Mouse (Mus musculus) adrenal gland, adult 18-20 months (tissue): ENCODE measurements around the gene Vdac2. TPM values are rescaled to one million over a fixed set of nuclear protein-coding genes. Genes with fewer than 3 reads are reported as not detected.

Source experiments
- DNase-seq, 2 experiments: peaks; one replicate each; pipeline ENCODE4 v3.0.0; 2021 to 2022; ENCODE audit warnings: low spot score in 2 of 2
- total RNA-seq, 2 experiments: library from RNA; stranded (reverse); gene quantifications; 1 replicate in 1 of 2; 2 replicates in 1 of 2; pipeline ENCODE4 v1.2.3; 2021

Vdac2 gene
- total RNA-seq, 2 experiments from 2014 or later, result 205 to 245 TPM

DNA sequence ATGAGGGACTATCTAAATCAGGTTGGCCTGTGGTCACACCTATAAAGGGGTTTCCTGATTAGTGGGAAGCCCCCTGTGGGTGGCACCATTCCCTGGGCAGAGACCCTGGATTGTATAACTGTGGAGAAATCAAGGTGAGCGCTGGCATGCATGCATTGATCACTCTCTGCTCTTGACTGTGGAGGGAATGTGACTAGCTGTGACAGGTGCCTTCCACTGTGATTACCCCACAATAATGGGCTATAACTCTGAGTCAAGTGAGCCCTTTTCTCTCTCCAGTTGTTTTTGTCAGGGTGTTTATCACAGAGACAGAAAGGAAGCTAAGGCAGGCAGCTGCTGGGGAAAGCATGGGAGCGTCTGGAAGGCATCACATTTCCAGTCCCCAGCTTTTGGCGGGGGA, 8.8 kb upstream of the Vdac2 start:
- no peak for DNase-seq

DNA sequence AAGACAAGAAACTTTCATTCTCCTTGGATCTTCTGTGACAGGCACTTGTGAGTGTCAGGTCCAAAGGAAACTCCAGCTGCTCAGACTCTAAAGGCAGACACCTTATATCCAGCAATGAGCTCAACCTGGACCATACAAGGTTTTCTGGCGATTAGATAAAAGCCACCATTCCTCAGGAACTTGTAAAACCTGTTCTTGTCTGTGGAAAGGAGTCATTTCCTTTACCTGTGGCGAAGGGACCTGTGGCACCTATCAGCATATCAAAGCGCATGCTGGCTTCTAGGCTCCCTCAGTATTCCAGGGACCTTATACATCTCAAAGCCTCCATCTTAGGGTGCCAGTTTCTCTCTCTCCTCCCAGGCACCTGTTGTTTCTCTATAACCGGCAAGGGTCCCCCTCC, 7.6 kb upstream of the Vdac2 start:
- no peak for DNase-seq

DNA sequence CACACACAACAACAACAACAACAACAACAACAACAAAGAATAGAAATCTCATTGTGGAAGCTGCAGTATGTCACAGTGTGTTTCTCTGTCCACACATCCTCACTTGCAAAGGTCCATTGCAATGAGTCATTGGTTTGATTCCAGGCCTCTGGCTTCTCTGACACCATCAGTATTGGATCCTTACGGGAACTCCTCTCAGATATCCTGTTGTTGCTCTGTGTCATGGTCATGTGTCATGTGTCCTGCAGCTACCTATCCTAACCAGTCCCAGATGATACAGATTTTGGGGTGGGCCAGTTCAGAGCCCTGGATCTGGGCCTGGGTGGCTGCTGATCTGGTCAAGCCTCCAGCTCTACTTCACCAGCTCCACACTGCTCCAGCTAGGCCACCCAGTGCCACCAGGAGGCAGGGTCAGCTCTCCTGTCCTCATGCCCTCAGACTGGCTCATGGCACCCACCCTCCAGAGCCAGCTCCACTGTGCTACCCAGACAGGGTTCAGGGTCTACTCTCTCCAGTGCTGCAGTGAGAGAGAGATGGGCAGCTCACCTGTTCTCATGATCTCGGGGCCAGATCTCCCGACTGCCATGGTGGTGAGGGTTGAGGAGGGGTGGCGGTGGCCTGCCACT, 4.0 kb upstream of the Vdac2 start:
- DNase-seq, result no peak

DNA sequence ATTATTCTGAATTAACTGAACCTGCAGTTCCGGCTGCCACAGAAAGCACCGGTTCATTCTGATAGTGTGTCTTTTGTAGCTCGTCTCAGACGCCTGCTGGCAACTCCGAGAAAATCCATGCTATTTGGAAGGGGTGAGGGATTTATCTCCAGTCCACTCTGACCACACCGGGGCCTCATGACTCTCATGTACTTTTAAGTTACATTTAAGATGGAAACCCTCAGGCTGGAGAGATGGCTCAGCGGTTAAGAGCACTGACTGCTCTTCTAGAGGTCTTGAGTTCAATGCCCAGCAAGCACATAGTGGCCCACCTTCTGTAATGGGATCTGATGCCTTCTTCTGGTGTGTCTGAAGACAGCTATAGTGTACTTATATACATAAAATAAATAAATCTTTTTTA, 2.7 kb upstream of the Vdac2 start:
- no peak for DNase-seq

DNA sequence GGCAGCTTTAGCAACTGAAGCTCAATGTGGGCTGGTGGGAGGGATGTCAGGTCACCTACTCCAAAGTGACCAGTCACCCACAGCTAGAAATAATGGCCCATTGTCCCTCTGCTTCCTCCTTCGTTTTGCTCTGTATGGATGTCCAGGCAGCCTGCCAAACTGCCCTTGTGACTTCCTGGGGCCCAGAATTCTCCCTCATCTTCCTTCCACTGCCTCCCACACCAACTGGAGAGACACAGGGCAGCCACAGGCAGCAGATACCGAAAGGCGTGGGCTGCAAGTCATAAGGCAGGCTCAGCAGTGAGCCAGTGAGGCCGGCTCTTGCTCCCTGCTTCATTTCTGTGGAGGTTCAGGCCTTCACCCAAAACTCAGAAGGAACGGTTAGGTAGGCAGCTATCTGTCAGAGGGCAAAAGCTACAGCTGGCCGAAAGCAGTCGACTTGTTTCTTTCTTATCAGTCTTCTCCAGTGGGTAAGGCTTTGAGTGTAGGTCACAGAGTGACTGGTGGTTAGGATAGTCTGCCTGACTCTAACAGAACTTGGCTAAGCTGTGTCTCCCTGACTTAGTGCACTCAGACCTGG, 2.2 kb upstream of the Vdac2 start:
- peak; percentile 55 to 72 for DNase-seq

DNA sequence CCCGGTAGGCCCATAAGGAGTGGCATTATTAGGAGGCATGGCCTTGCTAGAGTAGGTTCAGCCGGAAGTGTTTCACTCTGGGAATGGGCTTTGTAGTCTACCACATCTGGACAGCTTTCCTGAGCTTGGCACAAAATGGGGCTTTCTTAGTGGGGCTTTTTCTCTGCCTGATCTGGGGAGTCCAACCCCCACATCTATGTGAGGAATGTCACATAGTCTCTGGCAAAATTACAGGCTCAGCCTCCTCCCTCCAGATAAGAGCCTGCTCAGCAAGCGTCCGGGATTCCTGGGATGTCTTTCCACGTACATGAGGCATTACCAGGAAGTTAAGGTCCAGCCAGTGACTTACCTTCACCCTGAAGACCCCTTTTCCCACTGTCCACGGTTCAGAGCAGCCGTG, 1.1 kb upstream of the Vdac2 start:
- no peak for DNase-seq

DNA sequence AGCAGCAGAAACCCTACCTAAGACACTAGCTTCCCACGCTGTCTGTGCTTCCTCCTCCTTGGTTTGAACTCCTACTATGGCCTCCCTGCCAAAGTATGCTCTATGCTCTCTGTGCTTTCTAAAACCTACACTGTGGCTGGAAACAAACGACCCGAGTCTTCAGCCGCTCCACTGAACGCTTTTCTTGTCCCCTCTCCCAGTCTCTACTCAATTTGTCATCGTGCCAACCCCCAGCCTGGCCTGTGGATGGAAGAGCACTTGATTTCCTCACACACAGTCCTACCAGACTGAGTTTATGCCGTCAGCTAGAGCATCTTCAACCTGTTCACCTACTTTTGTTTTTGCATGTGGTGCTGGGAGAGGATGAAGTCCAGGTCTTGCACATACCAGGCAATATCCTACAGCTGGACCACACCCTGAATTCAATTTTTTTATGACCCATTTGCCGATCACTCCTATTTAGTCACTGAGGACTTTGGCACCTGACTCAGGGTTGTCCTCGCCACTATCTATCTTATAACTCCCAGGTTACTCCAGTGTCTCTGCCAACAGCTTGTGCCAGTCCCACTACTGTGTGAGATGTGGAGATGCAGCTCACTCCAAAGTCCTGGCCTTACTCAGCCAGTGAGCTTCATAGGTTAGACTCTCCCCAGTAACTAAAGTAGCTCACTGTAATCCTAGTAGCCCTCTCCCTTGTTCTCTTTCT, 901 bp downstream of the Vdac2 start:
- DNase-seq, result no peak

DNA sequence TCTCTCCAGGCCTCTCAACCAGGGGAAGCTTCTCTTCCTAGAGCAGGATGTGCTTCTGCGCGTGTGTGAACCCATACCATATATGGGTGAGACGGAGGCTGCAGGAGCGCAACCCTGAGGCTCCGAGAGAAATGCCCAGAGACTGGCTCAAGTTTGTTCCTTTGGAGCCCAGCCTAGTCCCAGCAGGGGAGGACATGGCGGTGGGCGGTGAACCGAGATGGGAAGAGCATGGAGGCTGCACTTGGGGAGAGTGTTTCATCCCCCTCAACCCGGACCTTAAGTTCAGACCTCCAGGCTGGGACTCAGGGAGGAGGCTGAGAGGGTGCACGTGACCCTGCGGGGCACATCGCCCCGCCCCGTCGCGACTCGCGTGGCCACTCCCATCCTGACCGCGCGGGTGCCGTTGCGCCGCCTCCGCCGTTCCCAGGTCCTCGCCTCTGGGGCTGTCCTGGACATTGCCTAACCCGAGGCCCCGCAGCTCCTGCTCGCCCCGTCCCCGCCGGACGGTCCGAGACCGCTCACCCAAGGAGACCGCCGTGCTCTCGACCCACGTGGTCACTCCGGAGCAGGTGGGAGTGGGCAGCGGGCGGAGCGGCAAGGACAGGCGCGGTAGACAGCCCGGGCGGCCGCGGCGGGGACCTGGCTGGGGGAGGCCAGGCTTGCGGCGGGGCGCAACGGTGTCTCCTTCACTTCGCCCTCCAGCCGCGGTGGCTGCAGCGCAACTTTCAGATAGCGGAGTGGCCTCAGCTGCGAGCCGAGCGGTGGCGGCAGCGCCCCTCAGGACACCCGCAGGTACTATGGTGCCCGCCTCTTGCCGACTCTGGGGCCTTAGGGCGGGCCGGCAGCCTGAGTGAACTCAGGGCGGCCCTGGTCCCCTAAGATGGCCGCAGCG, 6.1 kb downstream of the Vdac2 start:
- peak; percentile 96 to 97 for DNase-seq

DNA sequence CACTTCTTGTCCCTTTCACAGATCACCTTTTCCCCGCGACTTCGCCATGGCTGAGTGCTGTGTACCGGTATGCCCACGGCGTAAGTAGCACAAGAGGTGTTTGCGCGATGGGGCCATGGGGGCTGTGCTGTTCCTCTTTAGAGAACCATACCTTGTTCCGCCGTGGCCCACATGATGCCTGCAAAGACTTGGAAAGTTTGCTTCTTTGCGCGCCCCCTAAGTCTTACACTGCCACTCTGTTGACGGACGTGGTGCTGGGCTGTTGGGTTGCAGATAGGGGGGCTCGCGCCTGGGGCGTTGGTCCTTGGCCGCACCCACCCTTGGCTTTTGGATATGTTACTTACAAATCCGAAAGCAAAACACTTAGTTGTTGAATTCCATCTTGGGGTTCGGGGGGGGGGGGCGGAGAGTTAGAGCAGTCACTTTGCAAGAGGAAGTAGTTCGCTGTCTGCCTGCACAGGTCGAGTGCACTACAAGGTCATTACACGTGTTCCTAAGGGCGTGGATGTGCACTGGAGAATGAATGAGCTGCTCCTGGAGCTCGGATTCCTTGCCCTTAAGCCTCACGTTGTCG, 6.9 kb downstream of the Vdac2 start:
- DNase-seq, result no peak

DNA sequence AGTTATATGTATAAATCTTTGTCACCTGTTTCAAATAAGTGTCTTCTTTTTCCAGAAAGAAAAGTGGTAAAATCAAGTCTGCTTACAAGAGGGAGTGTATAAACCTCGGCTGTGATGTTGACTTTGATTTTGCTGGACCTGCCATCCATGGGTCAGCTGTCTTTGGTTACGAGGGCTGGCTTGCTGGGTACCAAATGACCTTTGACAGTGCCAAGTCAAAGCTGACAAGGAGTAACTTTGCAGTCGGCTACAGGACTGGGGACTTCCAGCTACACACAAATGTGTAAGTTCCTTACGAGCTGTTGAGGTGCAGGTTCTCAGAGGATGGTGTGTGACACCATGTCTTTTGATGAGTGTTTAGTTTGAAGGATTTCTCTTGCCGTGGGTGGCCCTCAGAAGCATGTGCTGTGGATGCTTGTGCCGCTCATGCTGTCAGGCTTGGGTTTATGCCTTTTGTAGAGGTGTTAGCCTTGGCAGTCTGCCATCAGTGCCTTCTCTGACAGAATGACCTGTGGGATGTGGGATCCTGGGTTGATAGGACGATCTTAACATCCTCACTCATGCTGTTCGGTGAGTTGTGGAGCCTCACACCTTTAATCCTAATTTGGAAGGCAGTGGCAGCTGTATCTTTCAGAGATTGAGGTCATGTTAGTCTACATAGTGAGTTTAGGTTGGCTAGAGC, 13.4 kb downstream of the Vdac2 start:
- DNase-seq, result no peak

DNA sequence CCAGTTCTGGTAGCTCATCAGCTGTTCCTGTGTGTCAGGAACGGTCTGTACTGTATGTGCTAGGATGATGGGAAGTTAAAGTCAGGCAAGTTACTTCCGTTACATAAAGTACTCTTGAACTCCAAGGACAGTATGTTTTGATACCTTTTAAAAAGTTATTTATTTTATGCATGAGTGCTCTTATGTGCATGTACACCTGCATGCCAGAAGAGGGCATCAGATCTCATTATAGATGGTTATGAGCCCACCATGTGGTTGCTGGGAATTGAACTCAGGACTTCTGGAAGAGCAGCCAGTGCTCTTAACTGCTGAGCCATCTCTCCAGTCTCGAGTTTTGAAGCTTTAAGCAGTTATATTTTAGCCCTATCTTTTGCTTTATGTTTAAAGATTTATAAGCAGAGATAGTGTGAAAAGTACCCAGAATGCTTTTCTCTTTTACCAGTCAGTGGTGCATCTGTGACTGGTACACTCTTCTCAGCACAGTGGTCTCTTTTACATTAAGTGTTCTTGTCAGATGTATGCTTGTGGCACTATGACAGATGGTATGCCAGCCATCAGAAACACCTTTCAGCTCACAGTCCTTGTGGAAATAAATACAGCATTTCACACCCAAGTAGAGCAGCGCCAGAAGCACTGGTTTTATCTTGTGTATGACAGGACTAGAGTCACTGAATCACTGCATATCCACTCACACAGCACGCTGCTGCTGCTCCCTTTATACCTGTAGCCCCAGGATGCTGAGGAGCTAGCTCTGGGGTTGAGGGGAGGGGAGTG, 17.0 kb downstream of the Vdac2 start:
- no peak for DNase-seq

DNA sequence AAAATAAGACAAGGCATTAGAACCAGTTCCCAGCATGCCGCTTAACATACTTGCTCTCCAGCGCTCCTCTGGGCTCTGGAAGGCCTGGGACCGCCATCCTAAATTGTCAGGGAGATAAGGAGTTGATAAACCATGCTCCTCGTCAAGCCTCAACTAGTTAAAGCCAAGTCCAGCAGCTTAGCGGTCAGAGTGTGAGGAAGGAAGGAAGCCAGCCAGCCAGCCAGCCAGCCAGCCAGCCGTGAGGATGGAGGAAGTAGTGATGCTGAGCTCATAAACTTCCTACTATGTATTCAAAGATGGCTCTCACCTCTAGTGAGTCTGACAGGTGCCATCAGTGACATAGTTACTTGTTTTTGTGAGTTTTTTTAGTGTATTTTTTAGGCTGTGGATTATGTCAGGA, 18.2 kb downstream of the Vdac2 start:
- DNase-seq, result no peak

DNA sequence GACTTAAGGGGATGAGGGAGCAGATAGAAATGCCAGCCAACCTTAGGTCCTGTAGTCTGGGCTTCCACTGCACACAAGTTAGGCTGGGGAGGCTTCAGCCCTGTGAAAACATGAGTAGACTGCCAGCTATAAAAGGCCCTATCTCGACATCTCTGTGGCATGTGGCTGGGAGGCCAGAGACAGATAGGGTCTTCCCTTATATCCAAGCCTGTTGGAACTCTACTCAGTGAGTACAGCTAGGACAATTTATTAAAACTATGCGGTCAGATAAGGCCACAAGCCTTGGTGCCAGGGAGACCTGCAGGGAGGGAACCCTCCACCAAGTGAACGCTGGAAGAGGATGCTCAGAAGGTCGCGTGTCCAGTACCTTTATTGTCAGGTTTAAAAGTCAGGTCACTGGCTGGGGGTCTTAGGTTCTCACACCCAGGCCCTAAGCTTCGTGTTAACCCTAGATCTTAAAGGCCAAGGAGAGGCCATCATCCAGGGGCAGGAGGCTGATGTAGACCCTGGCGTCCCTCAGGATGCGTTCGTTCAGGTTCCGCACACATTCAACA, 21.9 kb downstream of the Vdac2 start:
- no peak for DNase-seq

DNA sequence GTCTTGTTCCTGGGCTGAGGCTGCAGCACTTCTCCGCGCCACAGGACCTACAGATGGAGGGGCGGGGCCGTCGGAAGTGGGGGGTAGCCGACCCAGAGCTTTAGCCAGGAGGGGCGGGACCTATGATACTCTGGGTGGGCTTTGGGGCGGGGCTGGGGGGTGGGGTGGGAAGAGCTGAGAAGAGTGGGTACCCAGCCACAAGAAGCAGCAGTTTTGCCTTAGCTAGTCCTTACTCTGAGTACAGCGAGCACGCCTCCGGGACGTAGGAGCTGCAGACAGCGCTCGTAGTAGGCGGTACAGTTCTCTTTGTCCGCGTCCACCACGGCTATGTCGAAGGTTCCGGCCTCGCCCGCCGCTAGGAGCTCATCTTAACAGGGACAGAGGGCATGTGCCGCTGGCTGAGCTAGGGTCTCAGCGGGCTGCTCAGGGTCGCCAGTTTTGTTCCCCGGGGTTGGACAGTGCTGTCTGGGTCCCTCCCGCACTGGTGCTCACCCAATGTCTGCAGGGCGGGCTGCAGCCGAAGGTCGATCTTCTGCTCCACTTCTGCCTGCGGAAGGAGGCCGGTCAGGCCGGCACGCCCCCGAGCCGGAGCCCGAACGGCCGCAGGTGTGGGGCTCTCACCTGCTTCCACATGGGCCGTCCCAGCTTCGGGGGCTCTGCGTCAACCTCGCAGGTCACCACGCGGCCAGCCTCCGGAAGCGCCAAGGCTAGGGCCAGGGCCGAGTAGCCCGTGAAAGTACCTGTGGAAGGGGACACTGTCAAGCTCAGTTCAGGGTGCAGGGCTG, 22.5 kb downstream of the Vdac2 start:
- DNase-seq, result peak in 1 of 2 experiments; percentile 44

DNA sequence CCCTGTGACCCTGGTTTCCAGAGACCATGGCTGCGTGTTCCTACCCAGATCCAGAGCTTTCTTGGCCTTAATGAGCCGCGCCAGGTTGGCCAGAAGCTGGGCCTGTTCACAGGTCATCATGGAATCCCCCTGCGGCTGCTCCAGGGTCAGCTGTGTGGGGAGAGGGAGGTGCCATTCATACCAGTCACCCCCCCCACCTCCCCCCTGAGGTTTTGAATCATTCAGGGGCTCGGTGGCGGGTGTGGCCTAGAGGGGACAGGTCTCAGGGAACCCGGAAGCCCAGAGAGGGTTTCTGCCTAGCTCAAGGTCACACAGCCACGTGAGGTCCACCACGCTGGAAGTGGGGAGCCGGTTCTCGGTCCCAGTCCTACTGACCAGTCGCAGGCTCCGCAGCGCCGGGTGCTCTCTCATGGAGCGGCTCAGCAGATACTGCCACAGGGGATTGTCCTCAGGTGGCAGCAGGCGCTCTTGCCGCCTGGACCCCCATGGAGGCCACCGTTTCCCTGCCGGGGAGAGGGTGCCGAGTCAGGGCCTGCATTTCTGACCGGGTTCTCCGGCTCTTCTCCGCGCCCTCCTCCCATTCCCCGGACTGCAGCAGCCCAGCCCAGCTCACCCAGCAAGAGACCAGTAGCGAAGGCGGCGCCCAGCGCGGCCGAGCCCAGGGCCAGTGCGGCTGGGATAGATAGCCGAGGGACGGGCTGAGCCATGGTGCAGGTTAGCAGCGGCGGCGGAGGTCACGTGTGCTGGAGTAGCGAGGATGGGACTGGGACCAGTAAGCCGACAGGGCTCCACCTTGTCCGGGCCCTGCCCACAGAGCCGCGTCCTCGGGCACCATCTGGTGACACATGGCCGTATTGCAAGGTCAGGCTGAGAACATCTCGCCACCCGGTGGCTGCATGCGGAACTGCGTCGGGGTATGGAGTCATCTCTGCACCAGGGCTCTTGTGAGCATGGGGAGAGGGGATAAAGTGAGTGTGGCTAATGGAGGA, 23.4 kb downstream of the Vdac2 start, which contains the start of gene Comtd1:
TSS of gene Comtd1 (minus strand) at position 812 of the 989 bp plus-strand sequence.
- DNase-seq, result peak; percentile 95 to 97

DNA sequence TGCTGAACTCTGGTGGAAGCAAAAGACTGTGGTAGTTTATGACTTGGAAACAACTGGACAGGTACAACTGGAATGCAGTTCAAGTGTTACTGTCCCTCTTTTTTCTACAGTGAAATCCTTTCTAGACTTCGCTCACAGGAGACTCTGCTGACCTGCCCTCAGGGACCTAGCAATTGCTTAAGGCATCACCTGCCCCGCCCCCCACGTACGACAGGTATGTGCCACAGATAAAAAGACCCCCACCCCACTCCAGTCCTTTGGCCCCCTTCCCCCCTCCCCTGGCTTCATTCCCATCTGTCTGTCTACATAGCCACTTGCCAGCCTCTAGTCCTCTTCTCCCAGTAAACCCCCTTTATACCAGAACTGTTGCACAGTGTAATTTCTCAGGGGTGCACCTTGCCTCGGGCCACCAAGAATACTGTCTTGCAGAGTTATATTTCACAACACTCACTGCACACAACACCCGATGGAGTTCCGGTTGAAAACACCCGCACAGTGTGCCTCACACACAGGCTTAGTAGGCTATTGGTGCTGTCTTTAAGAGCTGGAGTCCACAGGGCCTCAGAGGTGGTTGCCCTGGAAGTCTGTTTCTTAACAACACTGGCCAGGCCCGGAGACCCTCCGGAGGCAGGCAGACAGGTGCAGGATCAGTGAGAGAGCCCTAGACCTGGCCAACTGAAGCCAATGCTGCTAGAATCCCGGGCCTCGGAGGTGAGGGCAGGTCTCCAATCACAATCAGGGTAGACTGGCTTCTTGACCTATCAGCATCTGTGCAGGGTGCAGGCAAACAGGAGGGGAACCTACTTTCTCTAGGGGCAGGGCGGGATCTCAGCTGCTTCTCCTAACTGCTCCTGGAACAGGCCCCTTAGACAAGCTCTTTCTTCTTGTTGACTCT, 24.7 kb downstream of the Vdac2 start:
- DNase-seq, result no peak
